Mouse (Mus musculus): Measurements from ENCODE around the gene Bcl7a. TPM values are rescaled to one million over a fixed set of nuclear protein-coding genes. Genes with fewer than 3 reads are reported as not detected.
A peak's percentile ranks its signal among the peaks of the same experiment; 100 is the strongest.

Gene Bcl7a
- polyA plus RNA-seq, 2 experiments = 20.1 to 28.3 TPM

- ATAC-seq (ENCODE audit: low FRiP score, low read depth) (peak; percentile 46), DNase-seq (ENCODE audit: low spot score) (peak; percentile 73)
- Histone ChIP-seq H3K9me3 (ENCODE audit: control insufficient read depth, low read length) (no peaks in the 10 kb centered on the region), H3K4me1 (ENCODE audit: control insufficient read depth, insufficient read depth, low read length) (peaks cover 12% of the 10 kb centered on the region), H3K4me2 (replicated peaks; ENCODE audit: low read depth, low read length, severe bottlenecking) (peak overlapping the region; percentile 81), H3K27me3 (ENCODE audit: control insufficient read depth, insufficient read depth, low read length) (no peaks in the 10 kb centered on the region), H3K36me3 (ENCODE audit: control insufficient read depth, insufficient read depth, low read length) (no peaks in the 10 kb centered on the region; the same call in 1 of the 2 replicates), H3K9ac (ENCODE audit: low read depth, low read length, severe bottlenecking) (peak overlapping the region; percentile 95), H3K27ac (replicated peaks; ENCODE audit: low read depth, low read length) (peak overlapping the region; percentile 97), H3K4me3 (replicated peaks; ENCODE audit: low read length) (peak overlapping the region; percentile 91)
- WGBS = 2% methylated on average over 22 of the region's 22 CpGs
- no peak for TF ChIP-seq POLR2A (IDR thresholded peaks at IDR 0.05; ENCODE audit: borderline replicate concordance, extremely low read depth, insufficient read depth, insufficient read length)
Measured at GRCm38 (mm10) chr5:123345853-123346654, 2.4 kb downstream of the Bcl7a start.

GRCm38 (mm10) chr5:123346701-123347270, 3.2 kb downstream of the Bcl7a start:
- H3K9ac ChIP-seq (ENCODE audit: low read depth, low read length, severe bottlenecking) = peak overlapping the region; percentile 95

GRCm38 (mm10) chr5:123347985-123348384, 4.4 kb downstream of the Bcl7a start:
- Histone ChIP-seq H3K27ac (replicated peaks; ENCODE audit: low read depth, low read length) (no peak overlapping the region), H3K4me1 (ENCODE audit: control insufficient read depth, insufficient read depth, low read length) (peaks cover 12% of the 10 kb centered on the region), H3K27me3 (ENCODE audit: control insufficient read depth, insufficient read depth, low read length) (no peaks in the 10 kb centered on the region), H3K9ac (ENCODE audit: low read depth, low read length, severe bottlenecking) (no peak overlapping the region), H3K4me2 (replicated peaks; ENCODE audit: low read depth, low read length, severe bottlenecking) (no peak overlapping the region), H3K36me3 (ENCODE audit: control insufficient read depth, insufficient read depth, low read length) (peaks cover 13% of the 10 kb centered on the region), H3K9me3 (ENCODE audit: control insufficient read depth, low read length) (no peaks in the 10 kb centered on the region), H3K4me3 (replicated peaks; ENCODE audit: low read length) (no peak overlapping the region)
- ATAC-seq (ENCODE audit: low FRiP score, low read depth) (no peak), DNase-seq (ENCODE audit: low spot score) (no peak)
- WGBS = 86% methylated on average over 2 of the region's 2 CpGs
- TF ChIP-seq POLR2A (IDR thresholded peaks at IDR 0.05; ENCODE audit: borderline replicate concordance, extremely low read depth, insufficient read depth, insufficient read length) = no peak

More at GRCm38 (mm10) chr5:123346701-123347270, 3.2 kb downstream of the Bcl7a start:
- Histone ChIP-seq H3K4me2 (replicated peaks; ENCODE audit: low read depth, low read length, severe bottlenecking) (peak overlapping the region; percentile 81), H3K27ac (replicated peaks; ENCODE audit: low read depth, low read length) (peak overlapping the region; percentile 97; the same call in 1 of the 2 replicates), H3K27me3 (ENCODE audit: control insufficient read depth, insufficient read depth, low read length) (no peaks in the 10 kb centered on the region), H3K4me1 (ENCODE audit: control insufficient read depth, insufficient read depth, low read length) (peaks cover 12% of the 10 kb centered on the region), H3K4me3 (replicated peaks; ENCODE audit: low read length) (peak overlapping the region; percentile 91), H3K9me3 (ENCODE audit: control insufficient read depth, low read length) (no peaks in the 10 kb centered on the region), H3K36me3 (ENCODE audit: control insufficient read depth, insufficient read depth, low read length) (peaks cover 3% of the 10 kb centered on the region)
- DNase-seq (ENCODE audit: low spot score) = no peak
- WGBS = 62% methylated on average over 7 of the region's 7 CpGs
- no peak for ATAC-seq (ENCODE audit: low FRiP score, low read depth)
- no peak for TF ChIP-seq POLR2A (IDR thresholded peaks at IDR 0.05; ENCODE audit: borderline replicate concordance, extremely low read depth, insufficient read depth, insufficient read length)

GRCm38 (mm10) chr5:123350386-123350785, 6.8 kb downstream of the Bcl7a start:
- H3K27ac ChIP-seq (replicated peaks; ENCODE audit: low read depth, low read length) = no peak overlapping the region; the same call in 1 of the 2 replicates
- DNase-seq (ENCODE audit: low spot score) (peak; percentile 17), ATAC-seq (ENCODE audit: low FRiP score, low read depth) (no peak)
- no peak overlapping the region for H3K4me3 ChIP-seq (replicated peaks; ENCODE audit: low read length)
- no peaks in the 10 kb centered on the region for H3K9me3 ChIP-seq (ENCODE audit: control insufficient read depth, low read length)
- H3K4me2 ChIP-seq (replicated peaks; ENCODE audit: low read depth, low read length, severe bottlenecking) = no peak overlapping the region
- 58% methylated on average over 10 of the region's 10 CpGs for WGBS
- H3K36me3 ChIP-seq (ENCODE audit: control insufficient read depth, insufficient read depth, low read length) = peaks cover 29% of the 10 kb centered on the region
- H3K9ac ChIP-seq (ENCODE audit: low read depth, low read length, severe bottlenecking) = no peak overlapping the region
- H3K4me1 ChIP-seq (ENCODE audit: control insufficient read depth, insufficient read depth, low read length) = peaks cover 12% of the 10 kb centered on the region
- H3K27me3 ChIP-seq (ENCODE audit: control insufficient read depth, insufficient read depth, low read length) = no peaks in the 10 kb centered on the region
- TF ChIP-seq POLR2A (IDR thresholded peaks at IDR 0.05; ENCODE audit: borderline replicate concordance, extremely low read depth, insufficient read depth, insufficient read length) = no peak

- Histone ChIP-seq H3K9me3 (ENCODE audit: control insufficient read depth, low read length) (no peaks in the 10 kb centered on the region), H3K9ac (ENCODE audit: low read depth, low read length, severe bottlenecking) (no peak overlapping the region), H3K4me2 (replicated peaks; ENCODE audit: low read depth, low read length, severe bottlenecking) (no peak overlapping the region), H3K27ac (replicated peaks; ENCODE audit: low read depth, low read length) (no peak overlapping the region), H3K4me1 (ENCODE audit: control insufficient read depth, insufficient read depth, low read length) (no peaks in the 10 kb centered on the region), H3K27me3 (ENCODE audit: control insufficient read depth, insufficient read depth, low read length) (no peaks in the 10 kb centered on the region), H3K4me3 (replicated peaks; ENCODE audit: low read length) (no peak overlapping the region), H3K36me3 (ENCODE audit: control insufficient read depth, insufficient read depth, low read length) (peaks cover 78% of the 10 kb centered on the region)
- 78% methylated on average over 11 of the region's 11 CpGs for WGBS
- DNase-seq (ENCODE audit: low spot score) (no peak), ATAC-seq (ENCODE audit: low FRiP score, low read depth) (no peak)
- TF ChIP-seq POLR2A (IDR thresholded peaks at IDR 0.05; ENCODE audit: borderline replicate concordance, extremely low read depth, insufficient read depth, insufficient read length) = no peak
Measured at GRCm38 (mm10) chr5:123355918-123356317, 12.3 kb downstream of the Bcl7a start.

Measured in limb, embryonic 14.5 days (tissue).